Mouse (Mus musculus): ENCODE data around the gene Vmn1r44.
"Not testable (repeated sequence)": the region's sequence is repeated elsewhere in the genome, so short reads cannot be mapped to it uniquely, and the experiment has no call there.

Gene Vmn1r44

DNA sequence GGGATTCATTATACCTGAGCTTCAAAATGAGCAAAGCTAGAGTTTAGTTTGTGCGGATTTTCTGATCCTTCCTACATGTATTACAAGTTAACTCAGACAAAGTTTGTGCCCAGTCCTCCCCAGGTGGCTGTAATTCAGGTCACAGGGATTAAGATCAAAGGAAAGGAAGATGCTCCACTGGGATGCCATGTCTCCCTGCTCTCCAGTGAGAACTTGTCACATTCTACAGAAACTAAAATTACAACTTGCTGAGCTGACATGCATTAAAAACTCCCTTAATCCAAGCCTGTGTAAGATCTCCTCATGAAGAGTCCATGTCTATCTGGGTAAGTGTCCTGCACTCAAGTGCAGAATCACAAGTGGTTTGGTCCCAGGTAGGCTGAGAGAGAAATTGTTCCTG lies at the start of gene Vmn1r44:
Gene Vmn1r44 (plus strand): TSS at position 301 of the 400 bp plus-strand sequence.
- no peak for DNase-seq (ENCODE audit: low read depth, low spot score)

DNA sequence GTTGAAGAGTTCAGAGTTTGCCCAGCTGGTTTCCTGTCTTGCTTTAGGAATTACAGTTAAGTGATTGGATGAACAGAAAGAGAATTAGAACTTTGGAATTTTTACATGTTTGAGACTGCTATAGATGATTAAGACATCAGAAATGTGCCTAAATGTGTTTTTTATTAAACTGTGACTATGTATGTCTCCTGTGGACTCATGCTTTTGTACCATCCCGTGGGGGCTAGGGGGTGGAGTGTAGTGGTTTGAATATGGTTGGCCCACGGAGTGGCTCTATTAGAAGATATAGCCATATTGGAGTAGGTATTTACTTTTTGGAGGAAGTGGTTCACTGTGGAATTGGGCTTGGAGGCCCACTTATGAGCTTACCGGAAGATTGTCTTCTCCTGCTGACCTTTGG lies 25.9 kb upstream of the Vmn1r44 start:
- no peak for DNase-seq (ENCODE audit: low read depth, low spot score)

DNA sequence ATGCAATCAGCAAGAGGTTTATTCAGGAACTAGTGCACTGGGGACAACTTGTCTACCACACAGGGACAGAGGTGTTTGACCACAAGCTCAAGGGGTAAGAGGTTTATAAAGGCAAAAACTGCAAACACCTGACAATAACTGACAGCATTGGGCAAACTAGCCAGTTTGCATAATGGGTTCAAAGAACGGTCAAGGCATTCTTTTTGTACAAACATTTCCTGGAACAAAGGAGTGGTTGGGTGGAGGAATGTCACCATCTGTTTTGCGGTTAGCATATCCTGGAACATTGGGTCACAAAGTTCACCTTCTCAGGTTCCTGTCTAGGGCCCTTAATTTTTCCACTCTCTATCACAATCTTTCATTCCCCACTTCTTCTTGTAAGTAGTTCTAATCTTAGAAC lies 23.6 kb upstream of the Vmn1r44 start:
- no peak for DNase-seq (ENCODE audit: low read depth, low spot score)

DNA sequence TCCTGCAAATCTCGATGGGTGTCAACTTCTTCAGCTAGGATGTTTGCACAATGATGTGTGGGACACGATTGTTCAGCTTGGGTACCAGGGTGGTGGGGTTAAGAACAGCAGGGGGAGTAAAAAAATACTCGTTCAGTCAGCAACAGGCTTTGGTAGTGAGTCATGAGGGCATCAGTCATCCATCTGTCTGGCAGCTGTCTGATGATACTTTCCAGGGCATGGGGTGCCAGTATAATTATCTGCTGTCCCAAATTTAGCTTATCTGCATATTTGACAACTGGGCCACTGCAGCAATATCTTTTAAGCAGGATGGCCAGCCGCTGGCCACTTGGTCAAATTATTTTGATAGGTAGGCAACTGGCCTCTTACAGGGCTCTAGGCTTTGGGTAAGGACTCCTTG lies 19.7 kb upstream of the Vmn1r44 start:
- no peak for DNase-seq (ENCODE audit: low read depth, low spot score)

DNA sequence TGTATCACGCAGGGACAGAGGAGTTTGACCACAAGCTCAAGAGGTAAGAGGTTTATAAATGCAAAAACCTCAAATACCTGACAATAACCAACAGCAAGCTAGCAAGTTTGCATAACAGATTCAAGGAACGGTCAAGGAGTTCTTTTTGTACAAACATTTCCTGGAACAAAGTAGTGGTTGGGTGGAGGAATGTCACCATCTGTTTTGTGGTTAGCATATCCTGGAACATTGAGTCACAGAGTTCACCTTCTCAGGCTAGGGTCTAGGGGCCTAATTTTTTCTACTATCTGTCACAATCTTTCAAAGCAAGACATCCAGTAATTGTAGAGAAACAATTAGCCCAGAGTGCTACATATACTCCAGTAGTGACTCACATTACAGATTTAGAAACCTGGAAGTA lies 16.2 kb upstream of the Vmn1r44 start:
- no peak for DNase-seq (ENCODE audit: low read depth, low spot score)

DNA sequence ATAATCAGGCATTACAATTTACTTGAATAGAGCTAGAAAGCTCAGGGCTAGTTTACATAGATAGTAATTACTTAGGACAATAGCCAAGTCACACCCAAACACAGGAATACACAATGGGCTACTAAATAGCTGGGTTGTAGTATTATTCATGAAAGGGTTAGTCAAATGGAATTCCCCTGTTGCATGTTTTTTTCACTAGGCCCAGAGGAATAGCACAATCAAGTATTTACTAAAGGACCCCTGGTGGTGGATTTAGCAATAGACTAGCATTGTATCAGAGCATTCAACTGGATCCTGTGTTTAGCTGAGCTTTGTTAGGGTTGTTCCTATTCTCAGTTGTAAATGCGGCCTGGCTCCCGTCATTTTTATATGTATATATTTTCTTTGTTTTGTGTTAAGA lies 15.5 kb upstream of the Vmn1r44 start:
- no peak for DNase-seq (ENCODE audit: low read depth, low spot score)

DNA sequence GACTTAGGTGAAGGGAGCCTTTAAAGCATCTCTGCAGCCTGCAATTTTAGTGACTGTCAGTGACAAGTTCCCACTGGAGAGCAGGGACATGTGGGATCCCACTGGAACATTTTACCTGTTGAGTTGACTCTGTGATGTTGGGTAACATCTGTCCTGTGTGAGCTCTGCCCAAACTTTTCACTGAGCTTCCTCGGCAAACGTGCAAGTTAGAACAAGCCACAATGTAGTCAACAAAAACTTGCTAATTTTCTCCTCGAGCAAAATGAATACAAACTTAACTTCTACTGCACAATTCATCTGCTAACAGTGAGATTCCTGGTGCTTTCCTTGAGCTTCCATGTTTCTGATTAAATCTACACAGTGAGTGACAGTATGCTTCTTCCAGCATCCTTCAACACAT lies 7.1 kb upstream of the Vmn1r44 start, which contains the start of the genes Vmn1r42 and Vmn1r43:
Gene Vmn1r42 (minus strand): TSS at position 101 of the 400 bp plus-strand sequence.
Gene Vmn1r43 (minus strand): TSS at position 101 of the 400 bp plus-strand sequence.
- not testable (repeated sequence) for DNase-seq (ENCODE audit: low read depth, low spot score)

DNA sequence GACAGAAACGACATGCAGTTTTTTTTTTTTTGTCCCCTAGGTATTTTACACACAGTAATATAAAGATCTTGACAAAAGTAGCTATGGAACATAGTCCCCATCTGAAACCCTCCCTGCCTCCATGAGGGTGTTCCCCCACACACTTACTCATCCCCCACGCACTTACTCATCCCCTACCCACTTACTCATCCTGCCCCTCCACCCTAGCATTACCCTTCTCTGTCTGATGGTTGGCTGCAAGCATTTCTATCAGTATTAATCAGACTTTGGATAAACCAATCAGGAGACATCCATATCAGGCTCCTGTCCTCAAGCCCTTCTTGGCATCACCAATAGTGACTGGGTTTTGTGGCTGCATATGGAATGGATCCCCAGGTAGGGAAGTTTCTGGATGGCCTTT lies 6.5 kb upstream of the Vmn1r44 start:
- no peak for DNase-seq (ENCODE audit: low read depth, low spot score)

DNA sequence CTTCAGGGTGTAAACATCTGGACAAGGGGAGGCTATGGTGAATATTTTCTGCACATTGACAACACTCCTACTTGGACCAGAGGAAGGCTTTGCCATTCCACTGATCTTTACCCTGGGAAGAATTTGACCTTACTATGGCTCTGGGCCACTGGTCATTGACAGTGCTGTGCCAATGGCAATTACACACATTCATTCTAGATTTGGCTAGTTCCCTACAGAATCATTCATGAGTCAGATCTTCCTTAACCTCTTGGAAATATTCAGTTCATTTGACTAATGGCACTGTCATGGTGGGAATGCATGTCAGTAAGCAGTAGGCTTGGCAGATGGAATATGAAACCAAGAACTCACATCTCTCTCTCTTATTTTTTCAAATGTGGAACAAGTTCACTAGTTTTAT lies 2.6 kb upstream of the Vmn1r44 start:
- no peak for DNase-seq (ENCODE audit: low read depth, low spot score)

DNA sequence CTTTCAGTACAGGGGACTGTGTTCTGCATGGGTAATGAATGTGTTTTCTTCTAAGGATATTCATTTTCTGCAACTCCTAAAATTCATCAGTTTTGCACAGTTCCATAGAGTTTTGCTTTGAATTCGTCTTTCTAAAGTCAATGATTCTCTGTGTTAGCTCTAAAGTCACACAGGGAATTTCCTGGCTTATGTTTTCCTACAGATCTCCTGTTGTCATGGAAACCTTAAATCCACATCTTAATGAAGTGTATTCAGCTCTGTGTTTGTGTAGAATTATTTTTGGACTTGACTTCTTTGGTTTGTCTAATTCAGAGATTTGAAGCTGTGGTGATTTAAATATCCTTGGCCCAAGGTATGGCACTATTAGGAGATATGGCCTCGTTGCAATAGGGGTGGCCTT lies 352 bp downstream of the Vmn1r44 start:
- DNase-seq (ENCODE audit: low read depth, low spot score), result no peak

DNA sequence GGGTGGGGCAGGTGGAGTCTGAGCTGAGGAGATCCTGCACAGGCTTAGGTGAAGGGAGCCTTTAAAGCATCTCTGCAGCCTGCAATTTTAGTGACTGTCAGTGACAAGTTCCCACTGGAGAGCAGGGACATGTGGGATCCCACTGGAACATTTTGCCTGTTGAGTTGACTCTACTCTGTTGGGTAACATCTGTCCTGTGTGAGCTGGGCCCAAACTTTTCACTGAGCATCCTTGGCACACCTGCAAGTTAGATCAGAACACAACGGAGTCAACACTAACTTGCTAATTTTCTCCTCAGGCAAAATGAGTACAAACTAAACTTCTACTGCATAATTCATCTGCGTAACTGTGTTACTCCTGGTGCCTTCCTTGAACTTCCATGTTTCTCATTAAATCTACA lies 57.0 kb downstream of the Vmn1r44 start, which contains the start of gene Vmn1r45:
Gene Vmn1r45 (minus strand): TSS at position 101 of the 400 bp plus-strand sequence.
- not testable (repeated sequence) for DNase-seq (ENCODE audit: low read depth, low spot score)

DNA sequence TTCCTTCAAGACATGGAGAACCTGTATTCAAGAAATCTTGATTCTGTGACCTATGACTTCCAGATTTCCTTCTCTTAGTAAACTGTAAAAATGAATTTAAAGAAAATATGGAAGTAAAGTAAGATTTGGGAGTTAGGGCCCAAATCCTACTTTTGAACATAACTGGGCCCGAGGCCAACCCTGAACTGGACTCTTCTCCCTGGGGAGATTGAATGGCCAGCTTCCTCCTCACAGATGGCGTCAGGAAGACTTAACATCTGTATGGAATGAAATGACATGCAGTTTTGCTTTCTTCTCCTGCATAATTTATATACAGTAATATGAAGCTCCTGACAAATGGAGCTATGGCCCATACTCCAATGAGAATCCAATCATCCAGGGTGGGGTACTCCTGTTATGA lies 57.5 kb downstream of the Vmn1r44 start:
- no peak for DNase-seq (ENCODE audit: low read depth, low spot score)

Measured in CD4-positive helper T cell, adult 2 months (primary cell).